Mouse (Mus musculus) hindbrain, embryonic 14.5 days (tissue): ENCODE measurements around the gene Sh3pxd2a. TPM values are rescaled to one million over a fixed set of nuclear protein-coding genes. Genes with fewer than 3 reads are reported as not detected.

Experiments used
- ATAC-seq: fragments of 200-750 bp; cut with Nextera tagmentation; 2 replicates; pipeline ENCODE4 v1.8.0; 2017; ENCODE audit warnings: moderate number of reproducible peaks, mild to moderate bottlenecking, moderate TSS enrichment, moderate library complexity; ENCODE audit not compliant: low FRiP score
- DNase-seq: peaks from one replicate; pipeline ENCODE4 v3.0.0-alpha.2; 2015; ENCODE audit warnings: low spot score
- H3K27ac ChIP-seq: fragments of 300-500 bp; sonication (generic); 2 replicates; pipeline ENCODE4 v1.5.1; 2014; ENCODE audit warnings: mild to moderate bottlenecking, moderate library complexity
- H3K27me3 ChIP-seq: fragments of 300-500 bp; sonication (generic); 2 replicates; pipeline ENCODE4 v1.6.1; 2014; ENCODE audit warnings: mild to moderate bottlenecking, low read length, mixed read lengths; ENCODE audit not compliant: control insufficient read depth, insufficient read depth
- H3K36me3 ChIP-seq: fragments of 300-500 bp; sonication (generic); replicated peaks from 2 replicates; pipeline ENCODE4 v1.6.1; 2014; ENCODE audit not compliant: control insufficient read depth, insufficient read depth
- H3K4me1 ChIP-seq: fragments of 300-500 bp; sonication (generic); replicated peaks from 2 replicates; pipeline ENCODE4 v1.6.1; 2014; ENCODE audit warnings: antibody characterized with exemption, low read length, mixed read lengths; ENCODE audit not compliant: control insufficient read depth, insufficient read depth
- H3K4me2 ChIP-seq: fragments of 300-500 bp; sonication (generic); replicated peaks from 2 replicates; pipeline ENCODE4 v1.6.1; 2014; ENCODE audit warnings: mild to moderate bottlenecking, moderate library complexity
- H3K4me3 ChIP-seq: fragments of 300-500 bp; sonication (generic); replicated peaks from 2 replicates; pipeline ENCODE4 v1.5.1; 2014; ENCODE audit warnings: mild to moderate bottlenecking, low read length
- H3K9ac ChIP-seq: fragments of 300-500 bp; sonication (generic); 2 replicates; pipeline ENCODE4 v1.6.1; 2014
- H3K9me3 ChIP-seq: fragments of 300-500 bp; sonication (generic); 2 replicates; pipeline ENCODE4 v1.6.1; 2016; ENCODE audit warnings: low read length; ENCODE audit not compliant: control insufficient read depth
- WGBS: fragments of 180-500 bp; shearing (Covaris S2); extraction: QIAGEN DNeasy Blood & Tissue Kit; methylation state at CpG from one replicate; pipeline ENCODE4 v1.1.7; 2014; 5-methylcytosine and 5-hydroxymethylcytosine counted together
- polyA plus RNA-seq: library from polyadenylated mRNA; unstranded; fragments of >200 nt; fragmentation: Nextera tagmentation; extraction: Ambion mirVana; gene quantifications from 2 replicates; pipeline ENCODE4 v1.2.1, GENCODE M21; 2014

The Sh3pxd2a gene
- polyA plus RNA-seq, 1 experiment from 2014 or later, result 2.8 TPM

DNA sequence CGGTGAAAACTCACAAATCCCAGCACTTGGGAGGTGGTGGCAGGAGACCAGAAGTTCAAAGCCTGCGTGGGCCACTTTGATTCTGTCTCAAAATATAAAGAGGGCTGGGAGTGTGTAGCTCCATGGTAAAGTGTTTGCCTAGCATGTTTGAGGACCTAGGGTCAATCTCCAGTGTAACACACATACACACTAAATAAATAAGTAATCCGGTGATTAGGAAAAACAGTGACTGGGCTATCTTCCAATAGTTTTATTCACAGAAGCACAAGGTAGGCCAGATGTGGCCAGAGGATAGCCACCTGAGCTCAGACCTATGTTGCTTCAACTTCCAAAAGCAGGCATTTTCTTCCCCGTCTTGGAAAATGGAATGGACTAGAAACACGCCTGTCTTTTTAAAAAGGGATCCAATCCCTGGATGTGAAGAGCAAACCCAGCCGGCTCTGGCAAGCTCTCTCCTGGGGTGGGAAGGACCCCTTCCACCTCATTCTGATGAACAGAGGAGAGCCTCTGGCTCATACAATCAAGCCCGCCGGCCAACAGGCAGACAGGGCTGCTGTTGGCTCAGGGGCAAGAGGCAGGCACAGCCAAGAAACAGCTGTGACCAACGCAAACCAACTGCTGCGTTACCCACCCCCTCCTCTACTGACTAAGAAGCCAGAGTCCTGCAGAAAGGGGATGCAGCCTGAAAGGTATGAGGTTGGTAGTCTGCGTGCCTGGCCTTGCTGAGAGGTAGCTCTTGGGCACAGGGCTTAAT is 140.9 kb downstream of the Sh3pxd2a start:
- H3K36me3 ChIP-seq, result no peaks in the 10 kb centered on the region
- H3K4me3 ChIP-seq, result no peak overlapping the region
- no peaks in the 10 kb centered on the region for H3K27me3 ChIP-seq
- H3K9ac ChIP-seq, result no peak overlapping the region
- ATAC-seq, result peak; percentile 18; the same call in 1 of the 2 replicates
- no peak overlapping the region for H3K4me2 ChIP-seq
- no peak overlapping the region for H3K27ac ChIP-seq
- DNase-seq, result no peak
- H3K9me3 ChIP-seq, result no peaks in the 10 kb centered on the region
- 61% methylated on average over 11 of the region's 11 CpGs for WGBS
- peaks cover 17% of the 10 kb centered on the region for H3K4me1 ChIP-seq

DNA sequence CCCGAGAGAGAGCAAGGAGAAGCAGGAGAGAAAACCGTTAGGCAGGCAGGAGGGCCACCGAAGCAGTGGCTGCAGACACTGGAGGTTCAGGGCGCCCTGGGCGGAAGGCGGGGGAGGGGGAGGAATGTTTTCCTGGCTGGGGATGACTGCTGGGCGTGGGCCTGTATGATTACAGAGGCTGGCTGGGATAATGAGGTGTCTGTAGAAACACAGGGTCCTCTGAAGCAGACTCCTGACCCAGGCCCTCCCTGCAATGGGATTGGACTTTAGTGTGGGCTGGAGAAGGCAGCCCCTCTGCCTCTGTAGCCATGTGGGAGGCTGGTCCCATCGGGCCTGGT is 143.9 kb downstream of the Sh3pxd2a start:
- Histone ChIP-seq H3K27me3 (no peaks in the 10 kb centered on the region), H3K9me3 (no peaks in the 10 kb centered on the region), H3K9ac (no peak overlapping the region), H3K27ac (no peak overlapping the region), H3K4me2 (no peak overlapping the region), H3K36me3 (no peaks in the 10 kb centered on the region), H3K4me1 (peaks cover 7% of the 10 kb centered on the region), H3K4me3 (no peak overlapping the region)
- WGBS, result 29% methylated on average over 8 of the region's 8 CpGs
- DNase-seq (no peak), ATAC-seq (no peak)

DNA sequence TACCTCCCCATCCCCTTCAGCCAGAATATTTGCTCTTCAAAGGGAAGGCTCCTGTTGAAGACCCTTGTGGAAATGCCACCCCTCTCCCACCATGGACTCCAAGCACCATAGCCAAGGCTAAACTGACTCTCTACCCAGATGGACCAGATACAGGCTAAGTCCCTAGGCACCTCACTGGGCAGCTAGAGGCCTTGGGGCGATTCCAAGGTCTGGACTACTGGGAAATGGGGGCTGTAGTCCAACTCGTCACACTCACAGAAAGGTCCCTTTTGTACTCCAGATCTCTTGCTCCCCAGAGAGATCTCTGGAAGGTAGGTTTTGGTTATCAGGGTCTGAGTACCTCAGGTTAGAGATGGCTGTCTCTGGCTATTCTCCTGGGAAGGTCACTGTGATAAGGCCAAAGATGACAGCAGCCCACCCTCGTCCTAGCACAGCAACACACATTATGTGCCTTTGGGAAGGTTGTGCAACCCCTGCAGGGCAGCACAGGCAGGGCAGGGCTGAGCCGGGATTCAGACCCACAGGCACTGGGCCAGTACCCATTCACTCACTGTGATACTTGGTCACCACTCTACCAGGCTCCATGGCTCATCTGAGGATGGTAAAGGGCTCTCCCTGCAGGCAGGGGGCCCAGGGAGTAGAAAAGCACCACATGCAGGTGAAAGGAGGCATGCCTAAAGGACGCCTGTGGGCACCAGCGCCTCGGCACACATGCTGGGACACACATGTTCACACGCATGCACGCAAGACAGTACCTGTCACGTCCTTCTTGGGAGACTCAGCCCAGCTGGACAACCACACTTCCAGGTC is 144.5 kb downstream of the Sh3pxd2a start:
- Histone ChIP-seq H3K4me2 (no peak overlapping the region), H3K4me1 (peaks cover 10% of the 10 kb centered on the region), H3K9ac (no peak overlapping the region), H3K9me3 (no peaks in the 10 kb centered on the region), H3K4me3 (no peak overlapping the region), H3K27me3 (no peaks in the 10 kb centered on the region), H3K27ac (no peak overlapping the region), H3K36me3 (no peaks in the 10 kb centered on the region)
- ATAC-seq (no peak), DNase-seq (no peak)
- 69% methylated on average over 10 of the region's 10 CpGs for WGBS

- Histone ChIP-seq H3K27ac (no peak overlapping the region), H3K27me3 (no peaks in the 10 kb centered on the region), H3K4me1 (peaks cover 17% of the 10 kb centered on the region), H3K4me3 (no peak overlapping the region), H3K36me3 (no peaks in the 10 kb centered on the region), H3K9me3 (no peaks in the 10 kb centered on the region), H3K9ac (no peak overlapping the region), H3K4me2 (no peak overlapping the region)
- DNase-seq, result no peak
- 91% methylated on average over 8 of the region's 8 CpGs for WGBS
- no peak for ATAC-seq
Measured at GRCm38 (mm10) chr19:47319061-47319460, 145.1 kb downstream of the Sh3pxd2a start.

DNA sequence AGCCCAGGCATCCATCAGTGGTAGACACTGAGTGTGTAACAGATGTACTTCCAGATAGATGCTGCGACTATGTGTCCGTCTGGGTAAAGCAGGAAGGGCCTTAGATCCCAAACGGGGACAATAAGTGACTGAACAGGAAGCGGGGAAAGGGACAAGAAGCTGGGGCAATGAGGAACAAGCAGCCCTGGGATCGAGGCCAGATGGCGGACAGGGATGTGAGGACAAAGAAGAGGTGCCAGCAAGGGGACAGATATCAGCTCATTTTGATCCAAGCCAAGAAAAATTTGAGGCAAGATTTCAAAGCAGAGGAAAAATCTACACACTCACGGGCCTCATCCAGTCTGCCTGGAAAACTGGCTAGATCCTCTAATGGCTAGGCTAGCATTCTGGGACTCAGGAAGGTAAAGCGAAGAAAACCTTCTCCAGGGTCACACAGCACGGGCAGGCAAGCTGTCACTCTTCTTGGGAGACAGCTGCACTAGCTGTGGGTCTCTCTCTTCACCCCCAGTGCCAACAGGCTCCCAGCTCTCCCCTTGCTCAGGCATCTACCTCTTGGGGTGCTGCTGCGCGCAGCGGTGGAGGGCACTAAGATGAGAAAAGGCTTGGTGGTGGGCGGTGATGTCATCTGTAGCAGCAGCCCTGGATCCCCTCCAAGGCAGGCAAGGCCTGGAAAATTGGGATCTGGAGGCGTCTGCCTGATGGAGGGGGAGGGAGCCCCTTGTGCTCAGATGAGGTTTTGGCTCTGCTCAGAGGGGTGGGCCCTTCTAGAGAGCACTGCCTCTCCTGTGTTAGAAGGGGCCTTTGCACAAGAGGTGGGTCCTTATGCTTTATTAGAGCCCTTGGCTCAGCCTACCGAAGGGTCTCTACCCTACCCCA is 146.9 kb downstream of the Sh3pxd2a start:
- Histone ChIP-seq H3K27me3 (no peaks in the 10 kb centered on the region), H3K4me3 (no peak overlapping the region), H3K4me2 (no peak overlapping the region), H3K9me3 (no peaks in the 10 kb centered on the region), H3K9ac (0 out of 2 replicates have a peak overlapping the region, but pooled peaks have one; percentile 18), H3K36me3 (no peaks in the 10 kb centered on the region), H3K27ac (no peak overlapping the region), H3K4me1 (peaks cover 22% of the 10 kb centered on the region)
- DNase-seq, result no peak
- peak; percentile 44 for ATAC-seq
- WGBS, result 60% methylated on average over 15 of the region's 15 CpGs

- Histone ChIP-seq H3K9me3 (no peaks in the 10 kb centered on the region), H3K27me3 (no peaks in the 10 kb centered on the region), H3K4me3 (no peak overlapping the region), H3K4me1 (peaks cover 22% of the 10 kb centered on the region), H3K4me2 (no peak overlapping the region), H3K36me3 (no peaks in the 10 kb centered on the region), H3K27ac (no peak overlapping the region), H3K9ac (no peak overlapping the region)
- DNase-seq, result no peak
- no peak for ATAC-seq
- WGBS, result 74% methylated on average over 19 of the region's 19 CpGs
Measured at GRCm38 (mm10) chr19:47316288-47317062, 147.7 kb downstream of the Sh3pxd2a start.

- Histone ChIP-seq H3K27ac (no peak overlapping the region), H3K4me3 (no peak overlapping the region), H3K9me3 (no peaks in the 10 kb centered on the region), H3K36me3 (no peaks in the 10 kb centered on the region), H3K9ac (no peak overlapping the region), H3K27me3 (no peaks in the 10 kb centered on the region), H3K4me1 (peaks cover 22% of the 10 kb centered on the region), H3K4me2 (no peak overlapping the region)
- 15% methylated on average over 1 of the region's 1 CpGs for WGBS
- ATAC-seq (no peak), DNase-seq (no peak)
Measured at GRCm38 (mm10) chr19:47315917-47316265, 148.3 kb downstream of the Sh3pxd2a start.

DNA sequence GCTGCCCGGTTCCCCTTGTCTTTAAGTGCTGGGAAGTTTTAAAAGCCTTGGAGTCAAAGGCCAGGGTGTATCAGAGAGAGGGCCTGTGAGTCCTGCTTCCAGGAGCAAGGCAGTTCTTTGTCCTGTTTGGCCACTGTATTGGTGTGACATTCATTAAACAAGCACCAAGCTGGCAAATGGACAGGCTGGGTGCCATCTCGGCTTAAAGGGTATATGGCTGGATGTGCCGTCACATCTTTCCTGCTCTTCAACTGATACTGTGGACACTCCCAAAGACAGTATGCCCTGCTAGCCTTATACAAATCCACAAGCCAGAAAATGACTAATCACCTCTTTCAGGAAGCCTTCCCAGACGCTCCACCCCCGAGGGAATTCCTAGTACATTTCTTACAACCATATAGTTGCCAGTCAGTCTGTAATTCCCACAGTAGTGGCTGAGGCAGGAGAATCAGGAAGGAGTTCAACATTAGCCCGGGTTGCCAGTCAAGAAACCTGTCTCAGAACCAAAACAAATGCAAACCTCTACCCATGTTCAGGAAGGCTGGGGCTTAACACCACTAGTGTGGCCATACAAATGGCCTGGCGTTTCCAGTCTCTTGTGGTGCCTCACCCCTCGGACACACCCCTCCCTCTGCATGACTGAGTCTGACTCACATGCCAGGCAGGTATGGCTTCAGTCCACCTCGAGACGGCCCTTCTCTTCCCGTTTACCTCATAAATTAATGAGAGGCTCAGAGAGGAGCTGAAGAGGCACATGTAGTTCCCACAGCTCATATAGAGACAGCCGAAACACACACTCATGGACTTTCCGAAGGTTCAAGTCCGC is 148.9 kb downstream of the Sh3pxd2a start:
- Histone ChIP-seq H3K4me1 (peaks cover 17% of the 10 kb centered on the region), H3K9ac (no peak overlapping the region), H3K36me3 (no peaks in the 10 kb centered on the region), H3K27me3 (no peaks in the 10 kb centered on the region), H3K27ac (no peak overlapping the region), H3K9me3 (no peaks in the 10 kb centered on the region), H3K4me2 (peak overlapping the region; percentile 44; the same call in 1 of the 2 replicates), H3K4me3 (no peak overlapping the region)
- 64% methylated on average over 14 of the region's 14 CpGs for WGBS
- ATAC-seq (no peak), DNase-seq (no peak)
